Mouse (Mus musculus) stomach, postnatal 0 days (tissue): Measurements from ENCODE around the gene Tln2. TPM values are rescaled to one million over a fixed set of nuclear protein-coding genes. Genes with fewer than 3 reads are reported as not detected.
A peak's percentile ranks its signal among the peaks of the same experiment; 100 is the strongest.

ENCODE experiments used
- ATAC-seq: fragments of 200-750 bp; cut with Nextera tagmentation; 2 replicates; pipeline ENCODE4 v1.8.0; 2017; ENCODE audit not compliant: low FRiP score, low TSS enrichment
- DNase-seq: peaks from one replicate; pipeline ENCODE4 v3.0.0-alpha.2; 2016; ENCODE audit warnings: low spot score
- H3K27ac ChIP-seq: fragments of 300-500 bp; sonication (generic); replicated peaks from 2 replicates; pipeline ENCODE4 v1.5.1; 2014; ENCODE audit warnings: mild to moderate bottlenecking, control low read depth
- H3K27me3 ChIP-seq: fragments of 300-500 bp; sonication (generic); 2 replicates; pipeline ENCODE4 v1.6.1; 2014; ENCODE audit warnings: low read length; ENCODE audit not compliant: control insufficient read depth, insufficient read depth
- H3K36me3 ChIP-seq: fragments of 300-500 bp; sonication (generic); 2 replicates; pipeline ENCODE4 v1.6.1; 2014; ENCODE audit warnings: low read length, mixed read lengths; ENCODE audit not compliant: control insufficient read depth, insufficient read depth
- H3K4me1 ChIP-seq: fragments of 300-500 bp; sonication (generic); replicated peaks from 2 replicates; pipeline ENCODE4 v1.6.1; 2014; ENCODE audit warnings: antibody characterized with exemption; ENCODE audit not compliant: control insufficient read depth, insufficient read depth
- H3K4me2 ChIP-seq: fragments of 300-500 bp; sonication (generic); replicated peaks from 2 replicates; pipeline ENCODE4 v1.6.1; 2014; ENCODE audit warnings: low read depth, mild to moderate bottlenecking, control low read depth, moderate library complexity
- H3K4me3 ChIP-seq: fragments of 300-500 bp; sonication (generic); 2 replicates; pipeline ENCODE4 v1.5.1; 2014; ENCODE audit warnings: low read depth, low read length, control low read depth
- H3K9ac ChIP-seq: fragments of 300-500 bp; sonication (generic); 2 replicates; pipeline ENCODE4 v1.6.1; 2014; ENCODE audit warnings: mild to moderate bottlenecking, low read length, control low read depth, mixed read lengths
- H3K9me3 ChIP-seq: fragments of 300-500 bp; sonication (generic); 2 replicates; pipeline ENCODE4 v1.6.1; 2016; ENCODE audit warnings: low read length; ENCODE audit not compliant: control insufficient read depth
- CTCF ChIP-seq: IDR thresholded peaks from 2 replicates; pipeline ENCODE4 v1.5.1; 2016; ENCODE audit warnings: antibody characterized with exemption, low read depth, mild to moderate bottlenecking, moderate library complexity
- EP300 ChIP-seq: optimal IDR thresholded peaks from 2 replicates; pipeline ENCODE3; 2016; ENCODE audit warnings: antibody characterized with exemption
- WGBS: fragments of 180-500 bp; shearing (Covaris S2); extraction: QIAGEN DNeasy Blood & Tissue Kit; methylation state at CpG from one replicate; pipeline ENCODE4 v1.1.7; 2014; 5-methylcytosine and 5-hydroxymethylcytosine counted together
- polyA plus RNA-seq: library from polyadenylated mRNA; unstranded; fragments of >200 nt; fragmentation: Nextera tagmentation; extraction: Ambion mirVana; gene quantifications from 2 replicates; pipeline ENCODE4 v1.2.1, GENCODE M21; 2015

Tln2 gene
- 14.3 and 17.5 TPM in 2 replicates for polyA plus RNA-seq

GRCm38 (mm10) chr9:67559603-67560002, at the start of gene Tln2:
TSS of gene Tln2 (minus strand) at chr9:67559703.
- no peak within 1 kb of the TSS for H3K4me3 ChIP-seq
- no peak within 1 kb of the TSS for H3K9ac ChIP-seq
- TF ChIP-seq EP300 (no peak), CTCF (no peak)
- DNase-seq = no peak
- H3K4me2 ChIP-seq = no peak within 1 kb of the TSS
- no peak within 1 kb of the TSS for H3K27ac ChIP-seq
- H3K27me3 ChIP-seq = no peaks in the 10 kb centered on the region
- H3K9me3 ChIP-seq = no peaks in the 10 kb centered on the region
- no peak for ATAC-seq
- no peaks in the 10 kb centered on the region for H3K4me1 ChIP-seq
- WGBS = 89% methylated on average over 4 of the region's 4 CpGs
- H3K36me3 ChIP-seq = no peaks in the 10 kb centered on the region

GRCm38 (mm10) chr9:67609226-67609625, 49.7 kb upstream of the Tln2 start:
- H3K4me2 ChIP-seq = no peak overlapping the region
- ATAC-seq = no peak
- no peaks in the 10 kb centered on the region for H3K27me3 ChIP-seq
- no peaks in the 10 kb centered on the region for H3K4me1 ChIP-seq
- 73% methylated on average over 1 of the region's 1 CpGs for WGBS
- H3K36me3 ChIP-seq = no peaks in the 10 kb centered on the region
- H3K9me3 ChIP-seq = no peaks in the 10 kb centered on the region
- no peak overlapping the region for H3K27ac ChIP-seq
- TF ChIP-seq CTCF = no peak
- no peak for TF ChIP-seq EP300
- no peak for DNase-seq
- no peak overlapping the region for H3K9ac ChIP-seq
- H3K4me3 ChIP-seq = no peak overlapping the region

DNA sequence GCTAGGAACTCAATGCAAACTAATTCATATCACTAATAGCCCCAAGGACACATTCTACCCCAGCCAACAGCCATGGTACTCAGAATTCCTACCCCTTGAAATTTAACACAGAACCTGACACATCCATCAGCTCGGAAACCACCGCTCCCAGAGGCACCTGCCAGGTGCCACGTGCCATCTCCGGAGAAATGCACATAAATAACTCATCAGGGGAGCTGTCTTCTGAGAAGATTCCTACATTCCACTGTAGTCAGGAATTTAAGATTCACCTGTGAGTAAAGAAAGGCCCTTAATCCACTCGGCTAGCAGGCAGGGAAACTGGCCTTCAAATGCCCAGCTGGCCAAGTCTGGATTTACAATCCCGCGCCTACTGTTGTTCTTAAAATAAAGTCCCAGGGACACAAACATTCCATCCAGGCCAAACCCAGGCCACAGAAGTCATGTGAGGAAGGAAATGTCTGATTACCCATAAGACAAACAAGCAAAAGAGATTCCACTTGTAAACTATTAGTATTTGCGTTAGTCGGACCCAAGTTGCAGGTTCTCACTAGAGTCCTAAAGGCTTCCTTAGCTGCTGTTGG, 48.4 kb upstream of the Tln2 start:
- Histone ChIP-seq H3K27me3 (no peaks in the 10 kb centered on the region), H3K36me3 (no peaks in the 10 kb centered on the region), H3K4me1 (no peaks in the 10 kb centered on the region), H3K4me3 (no peak overlapping the region), H3K9ac (no peak overlapping the region), H3K27ac (no peak overlapping the region), H3K4me2 (no peak overlapping the region), H3K9me3 (no peaks in the 10 kb centered on the region)
- TF ChIP-seq EP300 (no peak), CTCF (no peak)
- no peak for DNase-seq
- WGBS = 62% methylated on average over 9 of the region's 9 CpGs
- no peak for ATAC-seq

DNA sequence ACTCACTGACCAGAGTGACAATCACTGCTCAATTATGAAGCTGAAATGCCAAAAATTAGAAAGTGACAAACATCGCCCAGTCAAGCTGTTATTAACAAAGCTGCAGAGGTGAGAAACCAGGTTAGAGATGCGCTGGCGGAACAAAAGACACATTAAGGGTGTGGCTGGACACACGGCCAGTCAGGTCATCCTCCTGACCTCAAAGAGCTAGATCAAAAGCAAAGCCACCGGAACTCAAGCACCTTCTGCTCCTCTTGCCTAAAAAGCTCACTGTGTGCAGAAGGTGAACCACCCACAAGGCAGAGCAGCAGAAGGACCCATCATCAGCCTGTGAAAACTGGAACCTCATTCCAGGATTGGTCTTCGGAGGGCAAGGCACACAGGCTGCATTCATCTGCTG, 47.8 kb upstream of the Tln2 start:
- H3K27me3 ChIP-seq = no peaks in the 10 kb centered on the region
- H3K9ac ChIP-seq = no peak overlapping the region
- DNase-seq (no peak), ATAC-seq (no peak)
- H3K4me1 ChIP-seq = no peaks in the 10 kb centered on the region
- 71% methylated on average over 6 of the region's 6 CpGs for WGBS
- H3K4me2 ChIP-seq = no peak overlapping the region
- H3K27ac ChIP-seq = no peak overlapping the region
- no peak overlapping the region for H3K4me3 ChIP-seq
- H3K36me3 ChIP-seq = no peaks in the 10 kb centered on the region
- no peaks in the 10 kb centered on the region for H3K9me3 ChIP-seq
- TF ChIP-seq EP300 = no peak
- TF ChIP-seq CTCF = no peak

DNA sequence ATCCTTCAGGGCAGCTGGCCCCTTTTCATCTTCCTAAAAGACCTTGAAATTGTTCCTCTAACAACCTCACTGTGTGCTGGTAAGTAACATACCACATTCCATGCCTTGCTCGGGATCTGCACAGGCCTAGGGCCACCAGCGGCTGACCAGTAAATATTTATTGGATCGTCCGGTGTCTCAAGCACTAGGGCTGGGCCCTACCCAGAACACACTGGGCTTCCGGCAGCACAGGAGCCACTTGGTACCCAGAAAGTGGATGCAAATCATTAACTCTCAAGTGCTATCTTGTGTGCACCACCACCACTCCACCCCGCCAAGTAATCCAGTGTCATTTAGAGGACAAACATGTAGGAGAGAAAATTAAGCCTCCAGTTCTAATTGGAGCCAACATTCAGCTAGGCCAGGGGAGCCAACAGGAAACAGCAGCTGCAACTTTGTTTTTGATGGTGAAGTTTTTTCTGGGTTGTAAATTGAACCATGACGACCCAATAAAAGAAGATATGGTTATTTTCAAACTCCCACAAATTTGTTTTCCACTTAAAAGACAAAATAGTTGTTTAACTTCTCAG, 46.4 kb upstream of the Tln2 start:
- no peak for ATAC-seq
- 40% methylated on average over 7 of the region's 7 CpGs for WGBS

DNA sequence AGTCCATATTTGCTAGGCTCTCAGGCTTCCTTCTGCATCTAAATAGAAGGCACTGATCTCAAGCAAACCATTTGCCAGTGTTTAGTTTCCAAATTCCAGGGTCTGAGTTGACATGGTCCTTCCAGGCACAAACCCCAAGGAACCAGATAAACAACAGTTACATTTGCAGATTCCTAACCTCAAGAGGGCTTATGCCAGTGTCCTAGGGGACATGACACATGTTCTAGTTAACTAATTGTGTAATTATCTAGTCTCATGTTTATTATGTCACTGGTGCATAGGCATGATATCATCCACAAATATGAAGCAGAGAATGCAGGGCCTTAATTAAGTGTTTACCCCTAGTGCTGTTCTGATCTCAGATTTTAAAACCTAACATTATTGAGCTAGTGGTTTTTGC, 45.4 kb upstream of the Tln2 start:
- no peaks in the 10 kb centered on the region for H3K27me3 ChIP-seq
- H3K9ac ChIP-seq = no peak overlapping the region
- no peaks in the 10 kb centered on the region for H3K36me3 ChIP-seq
- DNase-seq = no peak
- H3K4me2 ChIP-seq = no peak overlapping the region
- no peak overlapping the region for H3K27ac ChIP-seq
- TF ChIP-seq CTCF = no peak
- no peak for TF ChIP-seq EP300
- ATAC-seq = no peak
- H3K4me3 ChIP-seq = no peak overlapping the region
- no peaks in the 10 kb centered on the region for H3K4me1 ChIP-seq
- no peaks in the 10 kb centered on the region for H3K9me3 ChIP-seq

More for the DNA sequence above, 46.4 kb upstream of the Tln2 start:
- Histone ChIP-seq H3K36me3 (no peaks in the 10 kb centered on the region), H3K4me2 (no peak overlapping the region), H3K4me3 (no peak overlapping the region), H3K27me3 (no peaks in the 10 kb centered on the region), H3K27ac (0 out of 2 replicates have a peak overlapping the region, but pooled peaks have one; percentile 13), H3K9ac (no peak overlapping the region), H3K9me3 (no peaks in the 10 kb centered on the region), H3K4me1 (no peaks in the 10 kb centered on the region)
- TF ChIP-seq CTCF = no peak
- DNase-seq = no peak
